Mouse (Mus musculus): ENCODE measurements around the gene Tec. TPM values are rescaled to one million over a fixed set of nuclear protein-coding genes. Genes with fewer than 3 reads are reported as not detected.

Gene Tec
- polyA plus RNA-seq, 1 experiment, result not detected

GRCm38 (mm10) chr5:72748659-72749265 lies 119.5 kb downstream of the Tec start:
- no peak overlapping the region for H3K4me3 ChIP-seq (replicated peaks)
- no peaks in the 10 kb centered on the region for H3K27me3 ChIP-seq (ENCODE audit: control insufficient read depth)
- no peaks in the 10 kb centered on the region for H3K36me3 ChIP-seq (ENCODE audit: control insufficient read depth)
- TF ChIP-seq TAL1 (IDR thresholded peaks at IDR 0.05; ENCODE audit: low read length) (no peak), GATA1 (IDR thresholded peaks at IDR 0.05; ENCODE audit: low read length) (no peak)
- H3K4me1 ChIP-seq (ENCODE audit: control insufficient read depth), result peaks cover 8% of the 10 kb centered on the region
- no peaks in the 10 kb centered on the region for H3K9me3 ChIP-seq (ENCODE audit: control insufficient read depth, low read length)

- TF ChIP-seq TAL1 (IDR thresholded peaks at IDR 0.05; ENCODE audit: low read length), result no peak
- no peak for TF ChIP-seq GATA1 (IDR thresholded peaks at IDR 0.05; ENCODE audit: low read length)
- Histone ChIP-seq H3K4me3 (replicated peaks) (no peak overlapping the region), H3K27me3 (ENCODE audit: control insufficient read depth) (no peaks in the 10 kb centered on the region), H3K36me3 (ENCODE audit: control insufficient read depth) (no peaks in the 10 kb centered on the region), H3K9me3 (ENCODE audit: control insufficient read depth, low read length) (no peaks in the 10 kb centered on the region), H3K4me1 (ENCODE audit: control insufficient read depth) (peaks cover 6% of the 10 kb centered on the region)
Measured at GRCm38 (mm10) chr5:72747384-72747783, 120.9 kb downstream of the Tec start.

- no peaks in the 10 kb centered on the region for H3K9me3 ChIP-seq (ENCODE audit: control insufficient read depth, low read length)
- H3K4me3 ChIP-seq (replicated peaks), result no peak overlapping the region
- H3K27me3 ChIP-seq (ENCODE audit: control insufficient read depth), result no peaks in the 10 kb centered on the region
- no peaks in the 10 kb centered on the region for H3K36me3 ChIP-seq (ENCODE audit: control insufficient read depth)
- no peak for TF ChIP-seq GATA1 (IDR thresholded peaks at IDR 0.05; ENCODE audit: low read length)
- TF ChIP-seq TAL1 (IDR thresholded peaks at IDR 0.05; ENCODE audit: low read length), result no peak
- peaks cover 6% of the 10 kb centered on the region for H3K4me1 ChIP-seq (ENCODE audit: control insufficient read depth)
Measured at GRCm38 (mm10) chr5:72746461-72746860, 121.8 kb downstream of the Tec start.

- H3K27me3 ChIP-seq (ENCODE audit: control insufficient read depth), result no peaks in the 10 kb centered on the region
- no peaks in the 10 kb centered on the region for H3K4me1 ChIP-seq (ENCODE audit: control insufficient read depth)
- no peak overlapping the region for H3K4me3 ChIP-seq (replicated peaks)
- TF ChIP-seq TAL1 (IDR thresholded peaks at IDR 0.05; ENCODE audit: low read length) (no peak), GATA1 (IDR thresholded peaks at IDR 0.05; ENCODE audit: low read length) (no peak)
- H3K9me3 ChIP-seq (ENCODE audit: control insufficient read depth, low read length), result no peaks in the 10 kb centered on the region
- no peaks in the 10 kb centered on the region for H3K36me3 ChIP-seq (ENCODE audit: control insufficient read depth)
Measured at GRCm38 (mm10) chr5:72743103-72743502, 125.2 kb downstream of the Tec start.

DNA sequence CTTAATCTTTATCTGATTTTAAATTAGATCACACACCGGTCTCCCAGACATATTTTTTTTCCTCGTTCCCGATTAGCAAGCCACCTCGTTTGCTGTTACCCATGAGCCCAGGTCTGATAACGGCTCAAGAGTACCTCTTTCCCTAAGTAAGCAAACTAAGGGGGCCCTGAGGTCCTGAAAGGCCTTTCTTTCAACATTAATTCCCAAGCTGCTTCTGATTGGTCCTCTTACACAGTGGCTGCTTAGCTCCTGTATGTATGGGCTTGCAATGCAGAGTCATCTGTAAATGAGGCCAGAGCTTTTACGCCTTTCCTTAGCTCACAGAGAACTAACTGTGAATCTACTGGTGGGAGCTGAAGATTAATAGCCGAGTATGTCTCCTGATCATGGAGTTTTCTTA lies 131.4 kb downstream of the Tec start:
- TF ChIP-seq GATA1 (IDR thresholded peaks at IDR 0.05; ENCODE audit: low read length) (no peak), TAL1 (IDR thresholded peaks at IDR 0.05; ENCODE audit: low read length) (no peak)
- H3K4me3 ChIP-seq (replicated peaks), result no peak overlapping the region
- no peaks in the 10 kb centered on the region for H3K27me3 ChIP-seq (ENCODE audit: control insufficient read depth)

DNA sequence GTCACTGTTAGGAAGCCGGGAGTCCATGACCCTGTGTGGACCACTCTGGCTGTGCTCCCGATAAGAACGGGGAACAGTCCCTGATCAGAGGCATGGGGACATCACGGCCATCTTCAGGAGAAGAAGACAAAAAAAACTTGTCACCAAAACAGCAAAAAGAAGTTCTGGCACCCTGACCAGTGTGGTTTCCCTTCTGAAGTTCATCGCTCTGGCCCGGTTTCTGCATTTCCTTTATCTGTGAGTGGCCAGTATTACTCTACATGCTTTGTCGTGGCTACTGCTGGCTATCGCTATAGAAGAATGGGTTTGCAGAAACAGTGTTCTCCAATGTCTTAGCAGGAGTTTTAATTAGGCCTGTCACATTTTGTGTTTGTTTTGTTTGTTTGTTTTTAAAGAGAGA lies 131.8 kb downstream of the Tec start:
- H3K9me3 ChIP-seq (ENCODE audit: control insufficient read depth, low read length), result no peaks in the 10 kb centered on the region
- no peak overlapping the region for H3K4me3 ChIP-seq (replicated peaks)
- TF ChIP-seq GATA1 (IDR thresholded peaks at IDR 0.05; ENCODE audit: low read length), result no peak
- TF ChIP-seq TAL1 (IDR thresholded peaks at IDR 0.05; ENCODE audit: low read length), result no peak
- H3K4me1 ChIP-seq (ENCODE audit: control insufficient read depth), result peaks cover 5% of the 10 kb centered on the region; the same call in 1 of the 2 replicates
- no peaks in the 10 kb centered on the region for H3K27me3 ChIP-seq (ENCODE audit: control insufficient read depth)
- no peaks in the 10 kb centered on the region for H3K36me3 ChIP-seq (ENCODE audit: control insufficient read depth)

More for the DNA sequence above, 131.4 kb downstream of the Tec start:
- H3K9me3 ChIP-seq (ENCODE audit: control insufficient read depth, low read length), result no peaks in the 10 kb centered on the region
- H3K4me1 ChIP-seq (ENCODE audit: control insufficient read depth), result peaks cover 5% of the 10 kb centered on the region; the same call in 1 of the 2 replicates
- no peaks in the 10 kb centered on the region for H3K36me3 ChIP-seq (ENCODE audit: control insufficient read depth)

DNA sequence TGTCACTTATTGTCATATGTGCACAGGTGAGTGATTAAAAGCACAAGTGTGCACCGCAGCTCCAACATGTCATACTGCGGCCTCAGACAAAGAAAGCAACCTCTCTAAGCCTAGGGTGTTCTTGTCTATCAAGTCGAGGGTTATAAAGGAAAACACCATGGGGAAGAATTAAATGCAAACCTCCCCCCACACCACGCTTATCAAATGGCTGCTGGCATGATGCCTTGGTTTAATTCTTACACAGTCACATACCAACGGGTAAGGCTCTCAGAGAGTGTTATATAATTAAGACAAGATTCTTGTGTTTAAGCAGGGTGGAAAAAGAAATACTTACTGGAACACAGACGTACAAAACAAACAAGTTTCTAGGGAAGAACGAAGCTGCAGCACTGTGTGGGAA lies 132.5 kb downstream of the Tec start:
- H3K4me3 ChIP-seq (replicated peaks), result no peak overlapping the region
- TF ChIP-seq TAL1 (IDR thresholded peaks at IDR 0.05; ENCODE audit: low read length) (no peak), GATA1 (IDR thresholded peaks at IDR 0.05; ENCODE audit: low read length) (no peak)
- no peaks in the 10 kb centered on the region for H3K9me3 ChIP-seq (ENCODE audit: control insufficient read depth, low read length)
- H3K36me3 ChIP-seq (ENCODE audit: control insufficient read depth), result no peaks in the 10 kb centered on the region
- H3K27me3 ChIP-seq (ENCODE audit: control insufficient read depth), result no peaks in the 10 kb centered on the region
- H3K4me1 ChIP-seq (ENCODE audit: control insufficient read depth), result peaks cover 5% of the 10 kb centered on the region; the same call in 1 of the 2 replicates

DNA sequence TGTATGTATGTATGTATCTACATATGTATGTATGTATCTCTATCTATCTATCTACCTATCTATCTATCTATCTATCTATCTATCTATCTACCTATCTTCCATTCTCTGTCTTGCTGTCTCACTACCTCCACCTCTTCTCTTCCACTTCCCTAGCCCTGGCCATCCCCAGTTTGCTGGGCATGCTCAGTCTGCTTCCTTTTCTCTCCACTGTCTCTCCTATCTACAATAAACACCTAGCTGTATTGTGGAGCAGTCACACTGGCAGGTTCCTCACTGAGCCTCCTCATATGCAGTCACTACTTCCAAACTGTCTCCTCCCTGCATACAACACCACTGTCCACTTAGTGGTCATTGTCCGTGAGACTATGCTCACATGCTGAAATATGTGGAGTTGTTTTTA lies 135.4 kb downstream of the Tec start:
- Histone ChIP-seq H3K36me3 (ENCODE audit: control insufficient read depth) (no peaks in the 10 kb centered on the region), H3K4me1 (ENCODE audit: control insufficient read depth) (peaks cover 5% of the 10 kb centered on the region; the same call in 1 of the 2 replicates), H3K4me3 (replicated peaks) (no peak overlapping the region), H3K9me3 (ENCODE audit: control insufficient read depth, low read length) (no peaks in the 10 kb centered on the region), H3K27me3 (ENCODE audit: control insufficient read depth) (no peaks in the 10 kb centered on the region)
- TF ChIP-seq TAL1 (IDR thresholded peaks at IDR 0.05; ENCODE audit: low read length) (no peak), GATA1 (IDR thresholded peaks at IDR 0.05; ENCODE audit: low read length) (no peak)

- no peaks in the 10 kb centered on the region for H3K4me1 ChIP-seq (ENCODE audit: control insufficient read depth)
- TF ChIP-seq GATA1 (IDR thresholded peaks at IDR 0.05; ENCODE audit: low read length) (no peak), TAL1 (IDR thresholded peaks at IDR 0.05; ENCODE audit: low read length) (no peak)
- no peak overlapping the region for H3K4me3 ChIP-seq (replicated peaks)
- H3K9me3 ChIP-seq (ENCODE audit: control insufficient read depth, low read length), result no peaks in the 10 kb centered on the region
- H3K36me3 ChIP-seq (ENCODE audit: control insufficient read depth), result no peaks in the 10 kb centered on the region
- H3K27me3 ChIP-seq (ENCODE audit: control insufficient read depth), result no peaks in the 10 kb centered on the region
Measured at GRCm38 (mm10) chr5:72725404-72725803, 142.9 kb downstream of the Tec start.

GRCm38 (mm10) chr5:72723429-72723828 lies 144.9 kb downstream of the Tec start:
- Histone ChIP-seq H3K27me3 (ENCODE audit: control insufficient read depth) (no peaks in the 10 kb centered on the region), H3K4me3 (replicated peaks) (no peak overlapping the region), H3K36me3 (ENCODE audit: control insufficient read depth) (no peaks in the 10 kb centered on the region), H3K9me3 (ENCODE audit: control insufficient read depth, low read length) (no peaks in the 10 kb centered on the region), H3K4me1 (ENCODE audit: control insufficient read depth) (no peaks in the 10 kb centered on the region)
- TF ChIP-seq GATA1 (IDR thresholded peaks at IDR 0.05; ENCODE audit: low read length) (no peak), TAL1 (IDR thresholded peaks at IDR 0.05; ENCODE audit: low read length) (no peak)

Measured in erythroblast, embryonic 14.5 days (primary cell).